12 mouse cellular contexts compared by ENCODE assay signal in genomic region chr7:79500681-79501306, GRCm38 (mm10). TPM values are rescaled to one million over a fixed set of nuclear protein-coding genes. Genes with fewer than 3 reads are reported as not detected.
DNase-seq lines count a peak whose midpoint lies in the region; ATAC-seq lines count a peak whose summit lies in the region.
"Had no signal": no experiment of that assay in that cellular context is flagged by ENCODE, and none has a peak within 500 bp of the region (broad histone marks: within the 10 kb centered on the region; RNA-seq: fewer than 3 reads in every experiment).

No protein-coding gene starts in this region.

- H3K4me1 ChIP-seq in forebrain, embryonic 16.5 days (replicated peaks; ENCODE audit: control insufficient read depth, insufficient read depth, low read length) = peaks cover 46% of the 10 kb centered on the region
- H3K4me1 ChIP-seq in midbrain, embryonic 16.5 days (ENCODE audit: control insufficient read depth, insufficient read depth, low read length) = peaks cover 26% of the 10 kb centered on the region
- peaks cover 13% of the 10 kb centered on the region; the same call in 1 of the 2 replicates for H3K4me1 ChIP-seq in liver, embryonic 12.5 days

- no peaks in the 10 kb centered on the region for H3K27me3 ChIP-seq in forebrain, embryonic 16.5 days (replicated peaks; ENCODE audit: control insufficient read depth, insufficient read depth, low read length)
- H3K27me3 ChIP-seq in midbrain, embryonic 16.5 days (ENCODE audit: control insufficient read depth, insufficient read depth, low read depth, low read length) = peaks cover 15% of the 10 kb centered on the region
- H3K27me3 ChIP-seq in liver, embryonic 12.5 days (replicated peaks) = peaks cover 100% of the 10 kb centered on the region

- H3K4me3 ChIP-seq in forebrain, embryonic 16.5 days (replicated peaks; ENCODE audit: low read length) = peak overlapping the region; percentile 97
- peak overlapping the region; percentile 80 for H3K4me3 ChIP-seq in midbrain, embryonic 16.5 days (ENCODE audit: low read depth, low read length)
- H3K4me3 ChIP-seq in liver, embryonic 12.5 days = no peak overlapping the region

- H3K9ac ChIP-seq in forebrain, embryonic 16.5 days (replicated peaks; ENCODE audit: low read depth, low read length) = peak overlapping the region; percentile 100
- peak overlapping the region; percentile 95 for H3K9ac ChIP-seq in midbrain, embryonic 16.5 days (ENCODE audit: low read depth, low read length)
- H3K9ac ChIP-seq in liver, embryonic 12.5 days = no peak overlapping the region
- H3K9ac ChIP-seq: embryonic facial prominence, embryonic 15.5 days had no signal

- H3K27ac ChIP-seq in forebrain, embryonic 16.5 days (ENCODE audit: low read length) = peak overlapping the region; percentile 93
- peak overlapping the region; percentile 93 for H3K27ac ChIP-seq in midbrain, embryonic 16.5 days (ENCODE audit: low read length)
- H3K27ac ChIP-seq in liver, embryonic 12.5 days = no peak overlapping the region
- H3K27ac ChIP-seq: embryonic facial prominence, embryonic 15.5 days had no signal

- H3K36me3 ChIP-seq in forebrain, embryonic 16.5 days (ENCODE audit: control insufficient read depth, insufficient read depth) = no peaks in the 10 kb centered on the region
- no peaks in the 10 kb centered on the region for H3K36me3 ChIP-seq in midbrain, embryonic 16.5 days (ENCODE audit: control insufficient read depth, insufficient read depth, low read length)
- H3K36me3 ChIP-seq in liver, embryonic 12.5 days = no peaks in the 10 kb centered on the region
- H3K36me3 ChIP-seq: embryonic facial prominence, embryonic 15.5 days had no signal

- no peak for ATAC-seq in cerebellum, adult (ENCODE audit: insufficient number of reproducible peaks, low FRiP score, low TSS enrichment)
- no peak for ATAC-seq in forebrain, embryonic 16.5 days
- ATAC-seq in midbrain, embryonic 16.5 days = no peak
- ATAC-seq in liver, embryonic 12.5 days = no peak

- peak; percentile 60 for DNase-seq in cerebellum, adult 11-12 months
- DNase-seq in cerebellum, adult 8-10 months = peak; percentile 48
- no peak for DNase-seq in lung, postnatal 10 days
- no peak for DNase-seq in adrenal gland, adult 18-20 months (ENCODE audit: low spot score in 2 of 2)
- DNase-seq: adrenal gland, postnatal 25 days; gastrocnemius, postnatal 36 days; heart, postnatal 4 days had no signal

- H3K4me2 ChIP-seq in forebrain, embryonic 16.5 days (ENCODE audit: low read length) = peak overlapping the region; percentile 99
- H3K4me2 ChIP-seq in midbrain, embryonic 16.5 days (ENCODE audit: low read length) = peak overlapping the region; percentile 85
- no peak overlapping the region for H3K4me2 ChIP-seq in liver, embryonic 12.5 days

- 0% methylated on average over 3 of the region's 3 CpGs for WGBS in forebrain, embryonic 16.5 days
- WGBS in midbrain, embryonic 16.5 days = 3% methylated on average over 2 of the region's 3 CpGs
- WGBS in liver, embryonic 12.5 days (ENCODE audit: insufficient replicate concordance) = 3% methylated on average over 3 of the region's 3 CpGs

- H3K9me3 ChIP-seq in forebrain, embryonic 16.5 days (ENCODE audit: control insufficient read depth, low read length) = no peaks in the 10 kb centered on the region
- no peaks in the 10 kb centered on the region for H3K9me3 ChIP-seq in midbrain, embryonic 16.5 days (replicated peaks; ENCODE audit: control insufficient read depth, low read length, poor library complexity, severe bottlenecking)
- no peaks in the 10 kb centered on the region for H3K9me3 ChIP-seq in liver, embryonic 12.5 days (replicated peaks)
- H3K9me3 ChIP-seq: embryonic facial prominence, embryonic 15.5 days had no signal

RNA-seq across cellular contexts. Expression of gene Polg, which starts 34.6 kb away (rescaled TPM):
- polyA plus RNA-seq in forebrain, embryonic 16.5 days (2015; fragmentation: Nextera tagmentation; extraction: Ambion mirVana) = 29.5 and 34.6 TPM in 2 replicates
- 19.7 and 22.0 TPM in 2 replicates for polyA plus RNA-seq in midbrain, embryonic 16.5 days (2015; fragmentation: Nextera tagmentation; extraction: Ambion mirVana)
- polyA plus RNA-seq in liver, embryonic 12.5 days (2016; fragmentation: Nextera tagmentation; extraction: Ambion mirVana) = 33.1 and 33.8 TPM in 2 replicates
- 10 to 100 TPM; 63.5 to 79.3 TPM for total RNA-seq in adrenal gland, adult 18-20 months (2021)

Comparison
In these comparisons a context has a peak if more than half of its experiments do, and no peak if none do; other contexts are left out.
1. DNase-seq: peak in cerebellum, adult 11-12 months (single experiment) and cerebellum, adult 8-10 months (single experiment); none in lung, postnatal 10 days (single experiment) and adrenal gland, adult 18-20 months (0 of 2).